Mouse (Mus musculus): ENCODE data around the gene D17H6S53E.

GRCm38 (mm10) chr17:35147348-35147747 lies 21.2 kb downstream of the D17H6S53E start:
- no peak for TF ChIP-seq CTCF (IDR thresholded peaks at IDR 0.05; ENCODE audit: borderline replicate concordance, extremely low read depth, insufficient read depth, insufficient read length)
- TF ChIP-seq POLR2A (IDR thresholded peaks at IDR 0.05; ENCODE audit: borderline replicate concordance, extremely low read depth, insufficient read depth, insufficient read length, poor library complexity, severe bottlenecking) = no peak
